Mouse (Mus musculus) thymus, postnatal 4 days (tissue): ENCODE measurements around the gene Ier5l.

ENCODE experiments used
- DNase-seq: peaks from one replicate; pipeline ENCODE4 v3.0.0; 2021

The Ier5l gene

GRCm38 (mm10) chr2:30470143-30470946 is 3.7 kb downstream of the Ier5l start:
- DNase-seq, result peak; percentile 54

- peak; percentile 85 for DNase-seq
Observed at GRCm38 (mm10) chr2:30469796-30470142, 4.2 kb downstream of the Ier5l start.

- no peak for DNase-seq
Observed at GRCm38 (mm10) chr2:30469009-30469408, 5.0 kb downstream of the Ier5l start.

- DNase-seq, result no peak
Observed at GRCm38 (mm10) chr2:30466787-30467186, 7.2 kb downstream of the Ier5l start.

DNA sequence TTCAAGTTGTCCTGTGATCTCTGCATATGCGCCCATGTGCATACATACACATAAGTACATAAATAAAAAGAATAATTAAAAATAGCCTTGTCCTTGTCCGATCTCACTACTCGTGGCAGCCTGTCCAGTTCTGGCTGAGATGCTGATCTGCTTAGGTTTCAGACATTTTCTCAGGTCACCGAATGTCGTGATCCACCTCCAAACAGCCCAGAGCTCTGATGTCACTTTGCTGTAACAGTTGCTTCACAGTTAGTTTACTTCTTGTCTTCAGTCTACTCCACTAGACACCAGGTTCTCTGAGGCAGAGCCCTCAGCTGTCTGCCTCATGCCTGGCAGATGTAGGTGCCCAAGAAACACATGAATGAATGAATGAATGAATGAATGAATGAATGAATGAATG is 9.6 kb downstream of the Ier5l start:
- no peak for DNase-seq

- peak; percentile 66 for DNase-seq
Observed at GRCm38 (mm10) chr2:30463904-30464330, 10.1 kb downstream of the Ier5l start.

GRCm38 (mm10) chr2:30463341-30463761 is 10.7 kb downstream of the Ier5l start:
- DNase-seq, result peak; percentile 15

GRCm38 (mm10) chr2:30459241-30459640 is 14.8 kb downstream of the Ier5l start:
- DNase-seq, result no peak

GRCm38 (mm10) chr2:30458349-30458748 is 15.7 kb downstream of the Ier5l start:
- DNase-seq, result no peak

DNA sequence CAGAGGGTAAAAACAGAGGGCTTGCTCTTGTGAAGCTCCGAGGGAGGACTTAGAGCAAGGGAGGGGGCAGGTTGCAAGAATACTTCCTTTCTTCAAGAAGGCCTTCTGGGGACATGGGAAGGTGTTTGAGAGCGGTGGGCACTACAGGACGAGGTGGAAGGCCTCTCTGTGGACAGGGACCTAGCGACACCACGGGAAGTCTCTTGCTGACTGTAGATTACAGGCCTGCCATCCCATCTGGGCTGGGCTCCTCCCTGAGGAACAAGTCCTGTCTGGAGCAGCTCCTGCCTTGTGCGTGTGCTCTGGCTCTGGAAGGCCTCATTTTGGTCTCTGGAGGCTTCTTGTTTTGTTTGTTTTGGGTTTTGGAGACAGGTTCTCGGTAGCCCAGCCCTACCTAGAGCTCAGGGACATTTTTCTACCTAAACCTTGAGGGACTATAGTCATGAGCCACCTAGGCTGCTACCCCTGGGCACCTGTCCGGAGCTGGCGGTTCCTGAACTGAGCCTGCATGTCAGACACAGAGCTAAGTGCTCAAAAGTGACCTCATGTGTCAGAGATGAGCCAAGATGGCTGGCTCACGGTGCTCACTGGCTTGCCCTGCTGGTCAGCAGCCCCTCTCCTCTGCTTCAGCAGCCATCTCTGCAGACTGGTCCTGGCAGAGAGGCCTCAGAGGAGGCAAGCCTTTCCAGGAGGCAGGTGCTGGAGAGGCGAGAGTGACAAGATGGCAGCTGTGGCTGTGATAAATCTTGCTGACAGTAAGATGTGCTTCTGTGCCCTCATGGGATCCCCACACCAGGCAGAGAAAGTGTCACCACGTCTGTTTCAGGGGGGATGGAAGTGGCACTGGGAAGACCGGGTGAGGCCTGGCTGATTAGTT is 17.7 kb downstream of the Ier5l start:
- no peak for DNase-seq

DNA sequence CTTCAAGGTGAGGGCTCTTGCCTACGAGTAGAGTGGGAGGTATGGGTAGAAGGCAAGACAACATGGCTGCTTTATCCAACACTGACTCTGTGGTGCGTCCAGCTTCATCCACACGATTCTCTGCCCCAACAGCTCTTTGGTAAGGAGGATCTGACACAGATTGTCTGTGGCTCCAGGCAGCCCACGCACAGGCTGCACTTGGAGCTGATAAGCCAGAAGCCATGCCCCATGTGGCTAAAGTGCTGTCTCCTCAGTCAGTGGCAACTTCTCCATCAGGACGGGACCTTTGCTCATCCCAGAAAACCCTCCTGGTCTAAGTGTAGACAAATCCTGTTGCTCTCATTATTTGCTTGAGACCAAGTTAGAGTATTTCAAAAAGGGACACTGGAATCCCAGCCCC is 19.4 kb downstream of the Ier5l start:
- no peak for DNase-seq

DNA sequence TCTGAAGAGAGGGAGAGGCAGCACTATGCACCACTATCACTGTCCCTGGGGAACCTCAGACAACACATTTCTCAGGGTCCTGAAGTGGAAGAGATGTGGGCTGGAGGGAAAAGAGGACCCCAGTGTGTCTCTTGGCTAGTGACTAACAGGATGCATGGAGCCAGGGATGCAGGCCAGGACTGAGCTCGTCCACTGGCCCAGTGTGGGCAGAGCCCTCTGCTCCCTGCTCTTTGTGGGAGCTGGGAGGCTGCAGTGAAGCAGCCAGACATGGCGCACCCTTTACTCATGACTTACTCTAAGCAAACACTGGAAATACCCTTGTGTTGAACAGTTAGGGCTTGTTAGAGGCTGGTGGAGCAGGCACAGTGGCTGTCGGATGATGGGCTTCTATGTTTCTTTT is 20.4 kb downstream of the Ier5l start:
- no peak for DNase-seq

DNA sequence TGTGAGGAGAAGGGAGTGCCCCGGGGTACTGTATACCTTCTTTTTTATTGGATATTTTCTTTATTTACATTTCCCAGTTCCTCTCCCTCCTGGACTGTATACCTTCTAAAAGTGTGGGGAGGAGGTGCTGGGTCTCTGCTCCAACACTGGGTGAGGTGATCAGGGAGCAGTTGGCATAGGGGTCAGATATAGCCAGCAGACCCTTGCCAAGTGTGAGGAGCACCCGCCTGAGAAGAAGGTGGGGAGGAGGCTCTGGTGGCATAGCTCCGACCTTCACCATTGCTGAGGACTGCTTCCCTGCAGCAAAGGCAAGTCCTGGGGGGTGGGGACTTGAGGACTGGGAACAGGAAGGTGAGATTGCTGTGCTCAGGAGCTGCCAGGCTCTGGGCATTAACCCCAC is 22.5 kb downstream of the Ier5l start:
- DNase-seq, result no peak

- peak; percentile 55 for DNase-seq
Observed at GRCm38 (mm10) chr2:30450530-30450929, 23.5 kb downstream of the Ier5l start.

DNA sequence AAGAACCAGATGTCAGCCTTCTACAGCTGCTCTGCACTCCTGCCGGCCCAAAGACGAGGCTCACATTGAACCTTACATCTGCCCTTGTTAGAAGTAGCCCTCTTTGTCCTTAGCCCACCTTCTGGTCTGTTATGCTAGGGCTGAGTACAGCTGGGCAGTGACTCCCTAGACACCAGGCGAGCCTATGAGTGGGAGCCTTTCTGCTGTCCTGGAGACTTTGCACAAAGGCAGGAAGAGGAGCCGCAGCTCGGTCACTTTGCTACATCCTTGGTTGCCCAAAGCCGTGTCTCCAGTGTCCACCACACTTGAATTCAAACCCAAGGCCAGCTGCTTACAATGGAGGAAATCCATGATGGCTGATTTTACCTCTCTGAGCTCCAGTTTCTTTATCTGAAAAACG is 25.6 kb downstream of the Ier5l start:
- no peak for DNase-seq

- DNase-seq, result no peak
Observed at GRCm38 (mm10) chr2:30446891-30447826, 26.9 kb downstream of the Ier5l start.

GRCm38 (mm10) chr2:30445312-30445711 is 28.7 kb downstream of the Ier5l start:
- DNase-seq, result no peak

- no peak for DNase-seq
Observed at GRCm38 (mm10) chr2:30444450-30444849, 29.6 kb downstream of the Ier5l start.

- DNase-seq, result no peak
Observed at GRCm38 (mm10) chr2:30444006-30444405, 30.0 kb downstream of the Ier5l start.

GRCm38 (mm10) chr2:30443281-30443680 is 30.7 kb downstream of the Ier5l start:
- DNase-seq, result no peak

- DNase-seq, result no peak
Observed at GRCm38 (mm10) chr2:30442498-30442890, 31.5 kb downstream of the Ier5l start.

DNA sequence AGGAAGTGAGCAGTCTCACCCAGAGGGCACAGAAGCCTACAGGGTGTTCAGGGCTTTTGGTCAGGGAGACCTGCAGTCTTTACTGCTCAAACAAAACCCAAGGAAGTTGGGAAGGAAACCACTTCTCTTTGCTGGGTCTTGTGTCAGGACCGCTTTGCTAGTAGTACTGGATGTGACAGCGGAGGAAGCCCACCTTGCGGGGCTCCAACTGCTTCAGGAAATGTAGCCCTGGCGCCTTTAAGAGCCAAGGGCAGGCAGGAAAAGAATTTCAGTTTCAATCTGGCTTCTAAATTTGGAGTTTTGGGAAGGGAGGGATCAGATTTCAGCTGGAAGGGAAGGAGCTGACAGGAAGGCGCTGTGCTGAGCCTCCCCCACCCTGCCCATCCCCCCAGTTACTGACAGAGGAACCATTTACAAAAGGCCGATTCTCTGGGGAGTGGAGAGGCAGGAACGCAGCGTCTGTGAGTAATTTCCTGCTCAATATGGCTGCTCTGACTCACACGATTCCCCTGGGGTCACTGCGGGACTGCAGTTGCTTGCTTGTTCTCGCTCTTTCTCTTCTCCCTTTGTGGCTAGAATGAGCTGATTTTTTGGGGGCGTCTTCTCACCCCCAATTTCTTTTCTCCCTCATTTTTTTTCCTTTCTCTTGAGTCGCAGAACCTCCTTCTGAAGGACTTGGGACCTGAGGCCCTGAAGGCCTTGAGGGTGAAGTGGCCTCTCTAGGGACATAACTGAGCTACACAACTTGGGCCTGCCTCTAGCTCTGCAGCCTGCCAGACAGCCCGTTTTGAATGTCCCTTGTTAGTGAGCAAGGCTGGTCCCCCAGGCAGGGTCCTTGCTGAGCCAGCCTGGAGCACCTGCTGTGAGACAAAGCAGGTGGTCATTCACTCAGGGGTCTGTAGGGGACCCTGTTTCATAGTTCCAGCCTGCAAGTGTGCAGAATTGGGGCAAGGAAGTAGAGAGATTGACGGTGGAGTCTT is 32.2 kb downstream of the Ier5l start:
- DNase-seq, result peak; percentile 53
